Mouse (Mus musculus) liver, embryonic 14.5 days (tissue): ENCODE data around the gene Bmp6.

ENCODE experiments used
- CTCF ChIP-seq: IDR thresholded peaks from 2 replicates; pipeline ENCODE4 v1.5.1; 2016; ENCODE audit warnings: antibody characterized with exemption, low read depth, control low read depth
- EP300 ChIP-seq: IDR thresholded peaks from 2 replicates; pipeline ENCODE4 v1.6.1; 2016; ENCODE audit warnings: antibody characterized with exemption, low read depth

GRCm38 (mm10) chr13:38543455-38544125 lies 198.7 kb downstream of the Bmp6 start:
- no peak for TF ChIP-seq CTCF
- TF ChIP-seq EP300, result no peak
